Mouse (Mus musculus): ENCODE results near the gene Ralgapb.

- TF ChIP-seq CTCF (IDR thresholded peaks at IDR 0.05; ENCODE audit: control insufficient read depth, insufficient read depth, insufficient replicate concordance, low read depth, low read length), result peak; percentile 77; the same call in 1 of the 2 replicates
- no peak for TF ChIP-seq POLR2A (IDR thresholded peaks at IDR 0.05; ENCODE audit: control insufficient read depth, low read depth, low read length)
Observed at GRCm38 (mm10) chr2:158375443-158376122, 34.1 kb upstream of the Ralgapb start, which contains the start of gene Snhg11.

Measured in testis, adult 2 months (tissue).